Mouse (Mus musculus) adrenal gland, postnatal 10 days (tissue): ENCODE results near the gene Axl. TPM values are rescaled to one million over a fixed set of nuclear protein-coding genes. Genes with fewer than 3 reads are reported as not detected.
"Not testable (repeated sequence)": the region's sequence is repeated elsewhere in the genome, so short reads cannot be mapped to it uniquely, and the experiment has no call there.

Source experiments
- DNase-seq: peaks from one replicate; pipeline ENCODE4 v3.0.0; 2021; ENCODE audit warnings: mixed read lengths
- total RNA-seq, 2 experiments: library from RNA; stranded (reverse); gene quantifications; 2 replicates each; pipeline ENCODE4 v1.2.3; 2021

Axl gene
- total RNA-seq, 2 experiments from 2014 or later: 62.1 to 66.3 TPM

- no peak for DNase-seq
Measured at GRCm38 (mm10) chr7:25754439-25754737, 34.1 kb downstream of the Axl start.

DNA sequence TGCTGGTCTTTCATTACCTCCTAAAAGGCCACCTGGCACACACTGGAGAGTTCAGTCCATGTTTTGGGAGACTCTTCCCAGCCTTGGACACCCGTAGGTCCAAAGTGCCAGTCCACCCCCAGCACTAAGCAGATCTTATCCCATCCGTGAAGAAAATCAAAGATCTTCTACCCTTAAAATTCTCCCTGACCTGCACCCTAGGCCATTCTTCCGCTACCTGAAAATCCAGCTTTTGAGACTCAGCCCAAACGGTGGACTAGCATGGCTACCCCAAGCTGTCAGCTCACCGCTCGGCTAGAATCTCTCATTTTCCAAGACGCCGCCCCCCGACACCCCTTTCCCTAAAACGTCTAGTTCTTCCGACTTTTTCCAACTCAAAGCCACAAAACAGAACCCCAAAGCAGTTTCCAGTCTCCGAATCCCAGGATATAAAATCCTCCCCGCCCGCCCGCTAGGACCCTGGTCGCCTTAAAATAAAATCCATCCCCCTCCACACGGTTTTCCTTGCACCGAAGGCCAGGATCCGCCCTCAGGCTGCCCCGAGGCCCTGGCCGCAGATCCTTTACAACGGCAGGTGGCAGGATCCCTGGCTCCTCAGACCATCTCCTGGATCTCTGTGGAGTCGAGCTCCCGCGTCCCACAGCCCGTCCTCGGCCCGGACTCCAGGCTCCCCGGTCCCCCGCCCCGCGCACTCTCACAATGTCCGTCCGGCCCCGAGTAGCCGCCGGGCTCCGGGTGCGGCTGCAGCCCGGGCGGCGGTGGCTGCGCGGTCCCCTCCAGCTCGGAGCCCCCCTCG, 34.7 kb downstream of the Axl start:
- DNase-seq: peak; percentile 74

- DNase-seq: no peak
Measured at GRCm38 (mm10) chr7:25753076-25753475, 35.4 kb downstream of the Axl start.

DNA sequence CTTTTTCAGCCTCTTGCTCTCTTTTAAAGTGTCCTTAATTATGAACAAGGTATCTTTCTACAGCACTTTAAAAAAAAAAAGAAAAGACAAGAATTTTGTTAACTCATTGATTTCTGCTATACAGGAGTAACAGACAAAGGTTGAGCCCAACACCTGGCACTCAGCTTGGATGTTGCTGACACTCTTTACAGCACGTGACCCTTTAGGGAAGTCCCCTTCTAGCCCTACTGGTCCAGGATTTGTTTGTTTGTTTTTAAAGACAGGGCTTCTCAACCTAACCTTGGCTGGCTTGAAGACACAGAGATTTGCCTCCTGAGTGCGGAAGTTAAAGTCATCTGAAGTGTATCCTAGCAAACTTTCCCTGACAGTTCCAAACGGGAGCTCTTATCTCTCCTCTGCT, 41.7 kb downstream of the Axl start:
- DNase-seq: no peak

DNA sequence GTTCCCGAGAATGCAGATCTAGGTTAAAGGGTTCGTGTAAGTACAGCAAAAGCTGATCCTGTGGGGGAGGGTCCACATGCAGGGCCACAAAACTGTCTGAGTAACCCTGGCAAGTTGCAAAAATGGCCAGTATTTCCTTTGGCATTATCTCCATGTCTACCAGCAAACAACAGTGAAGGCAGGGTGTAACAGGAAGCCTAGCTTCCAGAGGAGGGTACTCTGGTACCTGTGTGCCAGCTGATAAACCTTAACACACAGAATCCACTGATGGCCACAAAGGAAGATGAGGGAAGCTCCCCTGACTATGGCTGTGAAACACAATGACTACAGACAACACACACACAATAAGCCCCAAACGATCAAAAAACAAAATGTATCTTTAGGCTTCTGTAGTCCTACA, 50.2 kb downstream of the Axl start:
- no peak for DNase-seq

DNA sequence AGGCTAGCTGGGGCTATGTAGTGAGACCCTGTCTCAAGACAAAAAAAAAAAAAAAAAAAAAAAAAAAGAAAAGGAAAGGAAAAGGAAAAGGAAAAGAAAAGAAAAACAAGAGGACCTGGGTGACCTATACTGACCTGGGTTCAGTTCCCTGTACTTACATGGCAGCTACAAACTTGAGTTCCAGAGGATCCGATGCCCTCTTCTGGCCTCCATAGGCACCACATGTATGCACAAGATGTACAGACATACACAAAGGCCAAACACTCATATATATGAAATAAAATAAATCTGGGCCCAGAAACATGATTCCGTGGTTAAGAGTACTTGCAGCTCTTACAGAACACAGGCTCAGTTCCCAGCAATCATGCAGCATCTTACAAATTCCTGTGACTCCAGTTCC, 51.6 kb downstream of the Axl start:
- DNase-seq: no peak

GRCm38 (mm10) chr7:25734991-25735390, 53.5 kb downstream of the Axl start:
- DNase-seq: no peak

GRCm38 (mm10) chr7:25731294-25732055, 57.0 kb downstream of the Axl start:
- no peak for DNase-seq

DNA sequence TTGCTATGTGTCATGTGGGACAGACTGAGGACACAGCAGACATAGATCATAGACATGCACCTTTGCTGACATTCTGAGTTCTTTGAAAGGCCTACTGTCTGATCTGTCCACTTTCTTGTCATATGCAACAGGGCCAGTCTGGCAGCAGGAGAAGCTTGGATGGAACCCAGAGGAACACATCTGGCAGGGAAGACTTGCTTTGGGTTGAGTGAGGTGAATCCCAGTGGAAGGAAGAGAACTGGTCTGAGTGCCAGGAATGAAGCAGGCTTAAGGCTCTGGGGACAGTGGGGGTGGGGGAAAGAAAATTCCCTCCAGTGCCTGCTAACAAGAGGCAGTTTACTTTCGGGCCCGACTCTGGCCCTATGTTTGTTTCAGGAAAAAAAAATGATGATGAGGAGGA, 58.6 kb downstream of the Axl start:
- DNase-seq: peak; percentile 73

GRCm38 (mm10) chr7:25729396-25729795, 59.1 kb downstream of the Axl start:
- no peak for DNase-seq

DNA sequence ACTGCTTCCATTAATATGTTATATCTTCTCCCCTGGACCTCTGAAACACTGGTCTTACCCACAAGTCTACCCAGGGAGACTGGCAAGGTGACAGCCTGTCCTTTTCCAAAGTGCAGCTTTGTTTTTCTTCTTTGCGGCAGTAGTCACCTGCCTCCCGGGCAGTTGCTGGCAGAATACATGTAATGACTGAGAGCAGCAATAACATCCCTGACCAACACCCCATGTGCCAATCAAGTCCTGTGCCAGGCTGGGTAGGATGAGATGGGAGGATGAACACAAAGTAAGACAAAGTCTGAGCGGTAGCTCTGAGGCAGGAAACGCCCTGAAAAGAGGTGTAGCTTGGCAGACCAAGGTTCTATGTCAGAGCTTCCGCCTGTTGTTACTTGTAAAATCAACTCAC, 60.7 kb downstream of the Axl start:
- DNase-seq: no peak

DNA sequence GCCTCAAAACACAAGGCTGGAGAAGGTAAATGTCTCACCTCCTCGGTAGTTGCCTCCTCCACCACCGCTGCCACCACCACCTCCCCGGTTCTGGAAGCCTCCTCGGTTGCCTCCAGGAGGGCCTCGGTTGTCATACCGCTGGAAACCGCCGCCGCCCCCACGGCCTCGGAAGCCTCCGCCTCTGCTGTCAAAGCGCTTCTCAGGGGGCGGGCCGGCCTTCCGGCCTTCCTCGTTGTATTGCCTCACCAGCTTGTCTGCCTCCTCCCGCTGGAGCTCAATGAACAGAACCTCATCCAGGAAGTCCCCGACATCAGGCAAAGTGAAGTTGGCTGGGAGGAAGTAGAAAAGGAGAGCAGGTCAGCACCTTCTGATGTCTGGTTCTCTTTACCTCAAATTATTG, 62.6 kb downstream of the Axl start:
- DNase-seq: no peak

DNA sequence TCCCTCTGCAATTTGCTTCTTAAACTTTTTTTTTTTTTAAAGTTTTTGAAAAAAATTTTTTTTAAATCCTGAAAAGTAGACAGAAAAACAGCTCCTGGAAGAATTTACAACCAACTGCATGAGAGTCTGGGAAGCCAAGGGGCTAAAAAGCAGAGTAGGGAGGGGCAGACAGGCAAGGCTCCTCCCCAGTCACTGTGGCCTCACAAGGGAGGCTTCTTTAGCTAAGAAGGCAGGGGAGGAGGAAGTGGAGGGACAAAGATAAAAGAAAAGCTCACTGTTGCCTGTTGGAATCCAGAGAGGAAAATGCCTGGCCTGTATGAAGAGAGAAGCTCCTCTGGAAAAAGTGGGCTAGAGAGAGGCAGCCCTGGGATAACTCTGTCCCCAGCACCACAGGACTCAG, 66.7 kb downstream of the Axl start:
- DNase-seq: not testable (repeated sequence)

DNA sequence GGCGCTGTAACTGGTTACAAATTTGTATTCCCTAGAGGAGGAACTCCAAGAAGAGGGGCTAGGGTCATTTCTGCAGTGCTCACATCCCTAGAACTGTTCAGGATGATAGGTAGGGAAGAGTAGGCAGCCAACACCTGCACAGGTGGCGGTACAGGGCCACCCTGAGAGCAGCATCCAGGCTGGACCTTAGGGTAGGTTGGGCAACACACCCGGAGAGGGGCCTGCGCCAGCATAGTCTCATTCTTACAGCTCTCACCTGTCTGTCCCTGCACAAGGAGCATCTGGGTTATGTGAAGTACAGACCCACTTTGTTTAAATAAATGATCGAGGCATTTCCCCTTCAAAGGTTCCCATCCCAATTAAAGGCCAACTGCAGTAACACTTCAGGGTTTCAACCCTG, 67.7 kb downstream of the Axl start:
- DNase-seq: no peak

DNA sequence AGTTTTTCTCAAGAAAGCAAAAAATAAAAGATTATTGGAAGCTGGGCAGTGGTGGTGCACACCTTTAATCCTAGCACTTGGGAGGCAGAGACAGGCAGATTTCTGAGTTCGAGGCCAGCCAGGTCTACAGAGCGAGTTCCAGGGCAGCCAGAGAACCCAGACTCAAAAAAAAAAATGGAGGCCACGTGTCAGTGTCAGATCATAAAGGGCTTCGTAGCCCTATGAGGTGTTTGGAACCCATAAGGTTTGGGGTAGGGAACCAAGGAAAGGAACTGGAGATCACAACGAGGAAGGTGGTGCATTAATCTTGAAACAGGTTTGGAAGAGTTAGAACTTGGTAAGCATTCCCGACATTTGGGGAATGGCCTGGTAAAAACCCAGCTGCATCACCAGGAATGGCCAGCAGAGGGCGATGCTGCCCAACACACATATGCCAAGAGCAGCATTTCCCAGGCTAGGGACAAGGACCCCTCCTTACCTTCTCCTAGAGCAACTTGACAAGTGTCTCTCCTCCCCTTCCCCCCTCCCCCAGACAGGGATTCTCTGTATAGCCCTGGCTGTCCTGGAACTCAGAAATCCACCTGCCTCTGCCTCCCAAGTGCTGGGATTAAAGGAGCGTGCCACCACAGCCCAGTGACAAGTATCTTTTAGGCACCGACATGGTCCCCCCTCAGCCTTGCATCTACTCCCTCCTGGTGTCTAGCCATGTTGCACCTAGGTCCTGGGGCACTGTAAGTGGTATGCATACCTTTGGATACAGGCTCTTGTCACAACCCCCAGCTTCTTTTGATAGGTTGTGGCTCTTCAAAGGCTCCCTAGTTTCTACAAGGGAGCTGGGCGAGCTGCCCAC, 68.5 kb downstream of the Axl start:
- DNase-seq: peak; percentile 89

DNA sequence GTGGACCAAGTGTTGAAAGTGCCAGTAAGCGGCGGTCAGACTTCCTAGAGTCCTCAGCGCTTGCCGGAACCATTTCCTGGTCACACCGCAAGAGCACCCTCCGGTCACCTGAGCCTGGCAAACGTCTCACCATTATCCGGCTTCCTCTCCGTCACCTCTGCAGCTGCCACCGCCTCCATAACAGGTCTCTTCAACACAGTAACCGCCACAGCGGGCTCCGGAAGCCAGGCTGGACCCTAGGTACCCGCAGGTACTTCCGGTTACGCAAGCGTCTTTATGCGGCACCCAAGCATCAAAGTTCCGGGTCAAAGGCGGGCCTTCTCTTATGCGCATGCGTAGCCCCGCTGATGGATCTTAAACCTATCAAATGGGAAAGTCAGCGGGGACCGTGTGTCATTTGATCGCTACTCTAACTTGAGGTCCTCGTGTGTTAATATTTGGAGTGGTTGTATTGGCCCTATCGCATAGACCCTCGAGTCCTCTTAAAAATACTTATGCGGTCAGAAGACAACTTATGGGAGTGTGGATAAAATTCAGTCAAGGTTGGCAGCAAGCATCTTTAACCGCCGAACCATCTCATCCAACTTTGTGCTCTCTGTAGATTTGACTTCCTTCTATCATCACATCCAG, 69.6 kb downstream of the Axl start, which contains the start of gene Ccdc97:
Gene Ccdc97, minus strand, starts transcription at position 301 of the 630 bp plus-strand sequence.
- peak; percentile 93 for DNase-seq

DNA sequence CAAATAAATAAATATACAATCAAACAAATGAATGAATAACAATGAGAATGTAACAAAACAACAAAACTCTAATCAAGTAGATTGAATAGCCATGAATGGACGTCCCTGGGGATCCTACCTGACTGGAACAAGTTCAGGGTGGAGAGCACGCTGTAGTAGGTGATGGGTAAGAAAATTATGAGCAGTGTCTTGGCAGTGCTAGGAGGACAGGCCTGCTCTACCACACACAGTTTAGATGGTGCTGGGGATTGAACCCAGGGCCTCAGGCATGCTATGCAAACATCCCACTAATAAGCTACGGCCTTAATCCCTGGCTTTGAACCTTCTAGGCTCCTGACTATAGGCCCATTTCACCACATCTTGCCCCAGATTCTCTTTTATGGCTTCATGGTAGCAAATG, 71.0 kb downstream of the Axl start:
- DNase-seq: no peak

DNA sequence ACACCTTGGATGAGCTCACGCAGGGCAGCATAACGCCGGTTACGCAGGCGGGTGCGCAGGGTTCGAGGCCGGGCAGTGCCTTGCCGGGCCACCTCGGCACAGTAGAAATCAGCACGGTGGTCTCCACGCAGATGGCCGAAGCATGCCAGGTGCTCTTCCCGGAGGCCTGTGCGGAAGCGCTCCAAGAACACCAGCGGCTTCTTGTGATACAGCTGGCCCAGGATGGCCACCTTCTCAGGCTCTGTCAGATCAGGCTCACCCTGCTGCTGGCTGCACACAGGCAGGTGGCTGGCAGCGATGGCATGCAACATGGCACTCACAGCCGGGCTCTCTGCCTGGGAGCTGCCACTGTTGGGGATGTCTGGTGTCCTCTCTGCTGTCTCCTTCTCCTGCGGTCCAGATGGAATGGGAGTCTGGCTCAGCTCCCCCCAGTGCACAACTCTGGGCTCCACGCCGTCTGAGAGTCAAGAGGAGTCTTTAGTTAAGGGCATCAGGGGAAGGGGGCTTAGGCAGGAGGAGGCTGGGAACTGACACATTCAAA, 72.7 kb downstream of the Axl start:
- DNase-seq: no peak

DNA sequence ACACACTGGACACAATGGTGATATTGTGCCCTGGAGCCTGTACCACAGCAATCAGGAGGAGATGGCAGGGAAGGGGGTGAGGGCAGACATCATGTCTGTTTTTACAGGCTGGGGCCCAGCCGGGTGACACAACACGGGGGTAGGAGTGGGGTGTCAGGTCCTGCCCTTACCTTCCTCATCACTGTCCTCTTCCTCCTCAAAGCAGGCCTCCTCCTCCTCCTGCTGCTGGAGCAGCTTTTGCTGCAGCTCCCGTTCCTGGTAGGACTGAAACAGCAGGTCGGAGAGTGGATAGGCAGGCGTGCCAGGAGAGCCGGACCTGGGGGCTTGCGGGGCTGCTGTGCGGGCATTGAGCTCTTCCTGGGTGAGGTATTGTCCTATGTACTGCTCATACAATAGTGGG, 73.9 kb downstream of the Axl start:
- no peak for DNase-seq

GRCm38 (mm10) chr7:25712801-25713200, 75.7 kb downstream of the Axl start:
- DNase-seq: no peak

GRCm38 (mm10) chr7:25711731-25712197, 76.7 kb downstream of the Axl start:
- peak; percentile 62 for DNase-seq

DNA sequence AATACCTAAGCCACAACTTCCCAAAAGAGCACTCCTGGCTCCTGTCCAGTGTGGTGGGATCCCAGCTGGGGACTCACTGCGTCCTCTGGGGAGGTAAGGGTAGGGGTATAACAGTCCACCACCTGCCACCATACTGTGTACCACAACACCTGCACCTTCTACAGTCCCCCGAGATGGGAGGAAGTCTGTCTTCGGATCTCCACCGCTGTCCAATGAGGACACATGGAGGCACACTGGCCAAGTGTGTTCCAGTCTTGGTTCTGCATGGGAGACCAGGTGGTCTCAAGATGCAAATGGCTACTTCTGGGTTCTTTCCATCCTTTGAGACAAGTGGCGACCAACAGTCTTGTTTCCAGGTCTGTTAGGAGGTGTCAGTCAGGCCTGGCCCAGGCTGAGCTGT, 77.3 kb downstream of the Axl start:
- DNase-seq: no peak
